Mouse (Mus musculus): ENCODE results near the gene Rft1. TPM values are rescaled to one million over a fixed set of nuclear protein-coding genes. Genes with fewer than 3 reads are reported as not detected.

Rft1 gene
- polyA plus RNA-seq, 1 experiment from 2014 or later: 9.2 TPM

DNA sequence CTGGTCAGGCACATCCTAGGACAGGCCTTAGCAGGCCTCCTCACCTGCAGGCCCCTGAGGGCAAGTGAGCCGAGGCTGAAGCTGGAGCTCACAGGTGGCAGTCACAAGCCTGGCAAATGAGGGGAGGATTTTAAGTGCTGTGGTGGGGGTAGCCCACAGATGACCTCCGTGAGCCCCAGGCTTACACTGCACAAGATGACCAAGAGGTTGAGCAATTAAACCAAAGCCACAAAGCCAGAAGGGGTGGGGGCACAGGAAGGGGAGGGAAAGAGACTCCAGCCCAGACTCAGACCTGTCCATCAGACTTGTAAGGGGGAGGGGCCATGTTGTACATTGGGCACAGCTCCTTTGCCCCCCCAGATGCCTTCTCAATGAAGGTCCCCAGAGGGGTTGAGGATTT, 37.4 kb upstream of the Rft1 start:
- Histone ChIP-seq H3K36me3 (ENCODE audit: control insufficient read depth, insufficient read depth, low read length) (no peaks in the 10 kb centered on the region), H3K9me3 (ENCODE audit: control insufficient read depth, low read length) (no peaks in the 10 kb centered on the region), H3K4me3 (ENCODE audit: low read length) (no peak overlapping the region), H3K4me1 (ENCODE audit: control insufficient read depth, insufficient read depth, low read depth, low read length) (no peaks in the 10 kb centered on the region), H3K4me2 (ENCODE audit: low read length) (no peak overlapping the region), H3K27ac (ENCODE audit: low read depth, low read length) (no peak overlapping the region), H3K27me3 (replicated peaks; ENCODE audit: control insufficient read depth, insufficient read depth, low read length) (no peaks in the 10 kb centered on the region), H3K9ac (ENCODE audit: low read depth, low read length) (no peak overlapping the region)
- ATAC-seq: no peak
- 77% methylated on average over 2 of the region's 2 CpGs for WGBS

DNA sequence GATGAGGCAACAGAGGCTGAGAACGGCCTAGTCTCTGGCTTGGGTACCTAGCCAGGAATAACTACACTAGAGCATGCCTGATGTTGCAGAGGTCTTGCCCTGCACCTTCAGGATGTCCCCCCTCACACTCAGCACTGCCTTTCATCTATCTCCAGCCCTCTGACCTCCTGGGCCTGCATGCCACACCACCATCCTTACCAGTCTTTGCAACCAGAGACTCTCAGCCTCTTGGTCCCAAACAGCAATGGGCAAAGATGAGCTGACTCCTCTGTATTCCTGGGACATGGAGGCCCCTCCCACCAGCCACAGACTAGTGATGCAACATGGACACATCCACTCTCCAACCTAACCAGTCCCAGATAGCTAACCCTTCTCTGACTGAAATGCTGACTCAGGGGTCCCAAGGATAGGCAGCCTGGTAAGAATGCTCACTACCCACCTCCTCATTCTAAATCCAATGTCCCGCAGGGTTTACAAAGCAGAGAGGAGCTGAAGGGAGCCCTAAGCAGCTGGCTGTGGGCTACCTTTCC, 35.3 kb upstream of the Rft1 start:
- WGBS: 89% methylated on average over 2 of the region's 2 CpGs
- no peak for ATAC-seq

DNA sequence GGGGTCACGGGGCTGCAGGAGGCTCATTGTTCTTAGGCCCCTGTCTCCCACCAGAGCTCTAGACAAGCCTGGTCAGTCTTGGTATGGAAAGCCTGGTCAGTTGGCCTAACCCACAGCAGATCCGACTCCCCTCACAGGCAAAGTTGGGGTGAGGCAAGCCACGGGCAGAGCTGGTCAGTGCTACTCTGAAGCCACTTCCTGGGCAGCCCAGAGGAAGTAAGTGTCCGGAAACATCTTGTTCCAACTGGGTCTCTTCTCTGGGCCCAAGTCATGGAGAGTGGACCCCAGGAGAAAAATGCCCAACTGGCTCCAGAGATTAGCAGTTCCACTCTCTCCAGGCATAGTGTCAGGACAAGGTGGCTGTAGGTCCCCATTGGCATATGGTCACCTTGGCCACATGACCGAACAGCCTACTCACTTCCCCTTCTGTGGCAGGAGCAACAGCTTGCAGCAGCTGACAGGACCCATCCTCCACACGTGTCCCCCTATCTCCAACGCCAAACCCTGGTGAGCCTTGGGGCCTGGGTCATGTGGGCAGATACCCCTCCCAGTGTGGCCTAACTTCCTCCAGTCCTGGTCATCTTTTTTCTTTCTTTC, 34.1 kb upstream of the Rft1 start:
- Histone ChIP-seq H3K27me3 (replicated peaks; ENCODE audit: control insufficient read depth, insufficient read depth, low read length) (no peaks in the 10 kb centered on the region), H3K4me3 (ENCODE audit: low read length) (no peak overlapping the region), H3K9ac (ENCODE audit: low read depth, low read length) (no peak overlapping the region), H3K4me2 (ENCODE audit: low read length) (no peak overlapping the region), H3K4me1 (ENCODE audit: control insufficient read depth, insufficient read depth, low read depth, low read length) (no peaks in the 10 kb centered on the region), H3K9me3 (ENCODE audit: control insufficient read depth, low read length) (no peaks in the 10 kb centered on the region), H3K27ac (ENCODE audit: low read depth, low read length) (no peak overlapping the region), H3K36me3 (ENCODE audit: control insufficient read depth, insufficient read depth, low read length) (no peaks in the 10 kb centered on the region)
- no peak for ATAC-seq
- 90% methylated on average over 7 of the region's 7 CpGs for WGBS

More for the DNA sequence above, 35.3 kb upstream of the Rft1 start:
- H3K36me3 ChIP-seq (ENCODE audit: control insufficient read depth, insufficient read depth, low read length): no peaks in the 10 kb centered on the region
- H3K27ac ChIP-seq (ENCODE audit: low read depth, low read length): no peak overlapping the region
- H3K4me2 ChIP-seq (ENCODE audit: low read length): no peak overlapping the region
- H3K9me3 ChIP-seq (ENCODE audit: control insufficient read depth, low read length): no peaks in the 10 kb centered on the region
- H3K27me3 ChIP-seq (replicated peaks; ENCODE audit: control insufficient read depth, insufficient read depth, low read length): no peaks in the 10 kb centered on the region
- no peak overlapping the region for H3K4me3 ChIP-seq (ENCODE audit: low read length)
- H3K9ac ChIP-seq (ENCODE audit: low read depth, low read length): no peak overlapping the region
- H3K4me1 ChIP-seq (ENCODE audit: control insufficient read depth, insufficient read depth, low read depth, low read length): no peaks in the 10 kb centered on the region

DNA sequence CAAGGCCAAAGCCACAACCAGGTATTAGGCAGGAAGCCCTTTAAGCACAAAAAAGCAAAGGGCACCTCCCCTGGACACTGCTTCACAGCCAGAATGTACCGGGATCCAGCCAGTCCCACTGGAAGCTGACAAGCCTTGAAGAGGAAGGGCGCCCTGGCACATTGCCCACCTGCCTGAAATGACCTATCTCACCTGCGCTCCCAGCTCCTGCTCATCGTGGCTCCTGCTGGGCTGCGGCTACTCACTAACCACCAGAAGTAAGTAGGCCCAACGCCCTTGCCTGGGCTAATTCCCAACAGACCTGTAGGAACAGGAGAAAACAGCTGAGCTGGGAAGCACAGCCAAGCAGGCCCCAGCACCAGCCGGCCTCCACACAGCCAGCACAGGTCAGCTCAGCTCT, 32.0 kb upstream of the Rft1 start:
- WGBS: 85% methylated on average over 7 of the region's 7 CpGs
- H3K36me3 ChIP-seq (ENCODE audit: control insufficient read depth, insufficient read depth, low read length): no peaks in the 10 kb centered on the region
- no peak overlapping the region for H3K4me3 ChIP-seq (ENCODE audit: low read length)
- peaks cover 13% of the 10 kb centered on the region for H3K4me1 ChIP-seq (ENCODE audit: control insufficient read depth, insufficient read depth, low read depth, low read length)
- ATAC-seq: no peak
- H3K4me2 ChIP-seq (ENCODE audit: low read length): no peak overlapping the region
- no peak overlapping the region for H3K27ac ChIP-seq (ENCODE audit: low read depth, low read length)
- no peaks in the 10 kb centered on the region for H3K9me3 ChIP-seq (ENCODE audit: control insufficient read depth, low read length)
- H3K27me3 ChIP-seq (replicated peaks; ENCODE audit: control insufficient read depth, insufficient read depth, low read length): no peaks in the 10 kb centered on the region
- no peak overlapping the region for H3K9ac ChIP-seq (ENCODE audit: low read depth, low read length)

DNA sequence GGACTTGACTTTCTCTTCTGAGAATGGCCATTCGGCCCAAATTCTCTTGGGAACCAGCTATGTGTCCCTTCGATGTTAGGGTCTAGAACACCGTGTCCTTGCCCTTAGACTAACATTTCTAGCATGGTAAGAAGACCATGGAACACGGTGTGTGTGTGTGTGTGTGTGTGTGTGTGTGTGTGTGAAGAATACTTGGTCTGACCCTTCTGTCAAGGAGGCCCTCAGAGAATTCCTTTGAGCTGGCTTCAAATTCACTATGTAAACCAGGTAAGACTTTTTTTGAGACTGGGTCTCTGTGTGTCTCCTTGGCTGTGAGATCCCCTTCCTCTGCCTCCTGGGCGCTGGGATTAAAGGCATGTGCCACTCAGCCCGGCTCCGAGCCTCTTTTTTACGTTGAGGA, 31.6 kb upstream of the Rft1 start:
- Histone ChIP-seq H3K9ac (ENCODE audit: low read depth, low read length) (no peak overlapping the region), H3K27me3 (replicated peaks; ENCODE audit: control insufficient read depth, insufficient read depth, low read length) (no peaks in the 10 kb centered on the region), H3K4me2 (ENCODE audit: low read length) (no peak overlapping the region), H3K27ac (ENCODE audit: low read depth, low read length) (no peak overlapping the region), H3K4me1 (ENCODE audit: control insufficient read depth, insufficient read depth, low read depth, low read length) (peaks cover 13% of the 10 kb centered on the region), H3K4me3 (ENCODE audit: low read length) (no peak overlapping the region), H3K36me3 (ENCODE audit: control insufficient read depth, insufficient read depth, low read length) (no peaks in the 10 kb centered on the region), H3K9me3 (ENCODE audit: control insufficient read depth, low read length) (no peaks in the 10 kb centered on the region)
- 89% methylated on average over 8 of the region's 8 CpGs for WGBS
- ATAC-seq: no peak

DNA sequence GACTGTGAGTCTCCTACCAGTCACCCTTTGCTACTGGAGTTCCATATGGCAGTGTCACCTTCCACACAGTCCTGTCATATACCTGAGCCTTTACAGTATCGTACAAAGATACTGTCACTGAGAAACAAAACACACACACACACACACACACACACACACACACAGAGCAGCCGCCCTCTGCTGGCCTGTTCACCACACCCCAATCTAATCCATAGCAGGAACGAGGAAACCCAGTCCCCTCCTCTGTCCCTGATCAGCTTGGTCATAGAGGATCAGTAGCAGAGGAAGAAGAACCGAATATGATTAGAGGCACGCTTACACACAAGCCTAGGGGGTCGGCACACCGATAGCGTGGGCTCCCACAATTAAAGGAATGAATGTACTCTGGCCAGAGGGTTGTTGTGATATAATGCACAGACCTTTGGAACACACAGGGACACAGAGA, 29.9 kb upstream of the Rft1 start:
- ATAC-seq: no peak; the same call in 1 of the 2 replicates
- Histone ChIP-seq H3K4me1 (ENCODE audit: control insufficient read depth, insufficient read depth, low read depth, low read length) (peaks cover 13% of the 10 kb centered on the region), H3K4me2 (ENCODE audit: low read length) (peak overlapping the region; percentile 70), H3K9me3 (ENCODE audit: control insufficient read depth, low read length) (no peaks in the 10 kb centered on the region), H3K9ac (ENCODE audit: low read depth, low read length) (no peak overlapping the region), H3K36me3 (ENCODE audit: control insufficient read depth, insufficient read depth, low read length) (no peaks in the 10 kb centered on the region), H3K27me3 (replicated peaks; ENCODE audit: control insufficient read depth, insufficient read depth, low read length) (no peaks in the 10 kb centered on the region), H3K4me3 (ENCODE audit: low read length) (peak overlapping the region; percentile 62), H3K27ac (ENCODE audit: low read depth, low read length) (no peak overlapping the region)
- WGBS: 63% methylated on average over 8 of the region's 8 CpGs

DNA sequence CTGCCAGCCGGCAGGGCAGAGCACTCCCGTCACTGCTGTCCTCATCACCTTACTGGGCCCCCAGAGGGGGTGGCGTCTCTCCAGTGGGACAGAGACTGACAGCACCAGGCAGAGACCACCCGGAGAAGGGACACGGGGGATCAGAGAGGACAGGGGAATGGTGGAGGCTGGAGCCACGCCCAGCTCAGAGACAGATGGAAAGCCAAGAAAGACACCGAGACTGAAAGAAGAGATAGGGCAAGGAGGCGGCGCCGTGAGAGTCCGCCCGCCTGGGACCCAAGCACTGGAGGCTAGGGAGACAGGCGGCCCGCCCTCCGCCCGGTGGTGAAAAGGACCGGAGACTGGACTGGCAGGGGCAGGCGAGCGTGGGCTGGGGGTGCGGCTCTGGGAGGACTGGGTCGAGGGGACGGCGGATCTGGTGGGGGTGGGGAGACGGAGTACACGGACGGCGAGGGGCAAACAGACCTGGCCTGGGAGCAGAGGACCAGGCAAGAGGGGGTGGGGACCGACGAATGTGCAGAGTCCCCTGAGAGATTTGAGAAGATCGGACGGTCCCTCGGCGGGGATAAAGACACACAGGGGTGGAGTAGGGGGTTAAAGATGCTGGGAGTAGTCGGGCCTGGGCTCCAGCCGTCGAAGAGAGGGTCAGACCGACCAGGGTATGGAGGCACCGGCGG, 28.9 kb upstream of the Rft1 start:
- Histone ChIP-seq H3K4me2 (ENCODE audit: low read length) (peak overlapping the region; percentile 70), H3K27ac (ENCODE audit: low read depth, low read length) (no peak overlapping the region), H3K27me3 (replicated peaks; ENCODE audit: control insufficient read depth, insufficient read depth, low read length) (no peaks in the 10 kb centered on the region), H3K4me1 (ENCODE audit: control insufficient read depth, insufficient read depth, low read depth, low read length) (peaks cover 13% of the 10 kb centered on the region), H3K4me3 (ENCODE audit: low read length) (peak overlapping the region; percentile 62), H3K36me3 (ENCODE audit: control insufficient read depth, insufficient read depth, low read length) (no peaks in the 10 kb centered on the region), H3K9ac (ENCODE audit: low read depth, low read length) (peak overlapping the region; percentile 70), H3K9me3 (ENCODE audit: control insufficient read depth, low read length) (no peaks in the 10 kb centered on the region)
- ATAC-seq: no peak
- under 1% methylated on average over 39 of the region's 39 CpGs for WGBS

DNA sequence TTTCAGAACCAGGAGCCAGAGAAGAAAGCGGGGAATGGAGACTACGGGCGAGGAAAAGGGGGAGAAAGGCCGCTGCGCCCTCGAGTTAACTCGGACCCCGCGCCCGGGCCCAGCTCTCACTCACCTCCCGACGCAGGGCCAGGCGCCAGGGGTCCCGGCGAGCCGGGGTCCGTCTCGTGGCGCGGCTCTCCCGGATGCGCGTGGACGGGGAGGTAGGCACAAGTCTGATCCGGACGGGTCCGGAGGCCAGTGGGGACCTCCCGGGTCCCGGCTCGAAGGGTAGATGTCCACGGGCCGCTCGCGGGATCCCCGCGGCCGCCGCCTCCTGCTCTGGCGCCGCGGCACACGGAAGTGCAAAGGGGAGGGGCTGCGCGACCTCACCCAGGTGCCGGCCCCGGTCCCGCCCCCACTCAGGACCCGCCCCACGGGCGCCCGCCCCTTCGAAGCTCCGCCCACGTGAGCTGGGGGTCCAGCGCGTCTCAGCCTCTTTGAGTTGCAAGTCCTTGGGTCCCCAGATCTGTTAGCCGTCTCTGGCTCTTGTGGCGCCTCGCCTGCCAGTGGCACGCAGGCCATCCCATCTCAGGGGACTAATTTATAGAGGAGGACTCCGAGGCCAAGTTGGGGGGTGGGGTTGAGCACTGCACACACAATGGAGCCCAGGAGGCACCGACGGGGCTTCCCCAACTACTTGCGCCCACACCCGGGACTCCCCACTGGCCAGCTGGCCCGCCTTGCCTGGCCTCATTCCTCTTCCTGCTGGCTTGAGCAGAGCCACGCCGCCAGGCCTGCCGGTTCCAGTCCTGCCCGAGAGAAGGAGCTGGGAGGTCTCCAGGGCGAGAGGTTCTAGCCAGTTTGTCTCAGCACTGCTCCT, 28.1 kb upstream of the Rft1 start, which contains the start of gene Prkcd:
Gene Prkcd (minus strand): TSS at position 355 of the 871 bp plus-strand sequence.
- peak within 1 kb of the TSS; percentile 62 for H3K4me3 ChIP-seq (ENCODE audit: low read length)
- no peaks in the 10 kb centered on the region for H3K9me3 ChIP-seq (ENCODE audit: control insufficient read depth, low read length)
- no peaks in the 10 kb centered on the region for H3K36me3 ChIP-seq (ENCODE audit: control insufficient read depth, insufficient read depth, low read length)
- H3K4me2 ChIP-seq (ENCODE audit: low read length): peak within 1 kb of the TSS; percentile 70
- H3K4me1 ChIP-seq (ENCODE audit: control insufficient read depth, insufficient read depth, low read depth, low read length): peaks cover 13% of the 10 kb centered on the region
- ATAC-seq: peak; percentile 62
- WGBS: 1% methylated on average over 53 of the region's 71 CpGs
- no peaks in the 10 kb centered on the region for H3K27me3 ChIP-seq (replicated peaks; ENCODE audit: control insufficient read depth, insufficient read depth, low read length)
- peak within 1 kb of the TSS; percentile 70 for H3K9ac ChIP-seq (ENCODE audit: low read depth, low read length)
- peak within 1 kb of the TSS; percentile 16 for H3K27ac ChIP-seq (ENCODE audit: low read depth, low read length)

Measured in hindbrain, embryonic 16.5 days (tissue).